Mouse (Mus musculus): ENCODE data around the gene Tfap2c. TPM values are rescaled to one million over a fixed set of nuclear protein-coding genes. Genes with fewer than 3 reads are reported as not detected.

The Tfap2c gene
- 0.13 and 0.57 TPM in 2 replicates for polyA plus RNA-seq (2015; fragmentation: Nextera tagmentation; extraction: Ambion mirVana)

GRCm38 (mm10) chr2:172549371-172550155, at the start of gene Tfap2c:
Gene Tfap2c, plus strand, starts transcription at chr2:172549593.
- peak; percentile 50; the same call in 1 of the 2 replicates for ATAC-seq (replicated peaks; ENCODE audit: insufficient number of reproducible peaks, insufficient read depth, low FRiP score, low read depth)
- Histone ChIP-seq H3K27me3 (peaks cover 99% of the 10 kb centered on the region), H3K27ac (no peak within 1 kb of the TSS), H3K36me3 (no peaks in the 10 kb centered on the region), H3K9me3 (replicated peaks) (no peaks in the 10 kb centered on the region), H3K4me1 (replicated peaks) (peaks cover 53% of the 10 kb centered on the region), H3K9ac (no peak within 1 kb of the TSS), H3K4me2 (peak within 1 kb of the TSS; percentile 69), H3K4me3 (peak within 1 kb of the TSS; percentile 42)
- 1% methylated on average over 68 of the region's 70 CpGs for WGBS

GRCm38 (mm10) chr2:172500752-172501316, 48.6 kb upstream of the Tfap2c start:
- H3K9me3 ChIP-seq (replicated peaks), result no peaks in the 10 kb centered on the region
- WGBS, result 29% methylated on average over 7 of the region's 7 CpGs
- ATAC-seq (replicated peaks; ENCODE audit: insufficient number of reproducible peaks, insufficient read depth, low FRiP score, low read depth), result no peak
- no peak overlapping the region for H3K4me3 ChIP-seq
- no peak overlapping the region for H3K4me2 ChIP-seq
- H3K27me3 ChIP-seq, result no peaks in the 10 kb centered on the region; the same call in 1 of the 2 replicates
- no peaks in the 10 kb centered on the region for H3K4me1 ChIP-seq (replicated peaks)
- H3K27ac ChIP-seq, result no peak overlapping the region
- H3K36me3 ChIP-seq, result no peaks in the 10 kb centered on the region
- no peak overlapping the region for H3K9ac ChIP-seq

GRCm38 (mm10) chr2:172501341-172501740, 48.1 kb upstream of the Tfap2c start:
- WGBS, result 6% methylated on average over 4 of the region's 4 CpGs
- no peaks in the 10 kb centered on the region for H3K36me3 ChIP-seq
- no peak for ATAC-seq (replicated peaks; ENCODE audit: insufficient number of reproducible peaks, insufficient read depth, low FRiP score, low read depth)

GRCm38 (mm10) chr2:172502168-172502567, 47.2 kb upstream of the Tfap2c start:
- H3K36me3 ChIP-seq, result no peaks in the 10 kb centered on the region
- WGBS, result 49% methylated on average over 14 of the region's 14 CpGs
- H3K9me3 ChIP-seq (replicated peaks), result no peaks in the 10 kb centered on the region
- no peak overlapping the region for H3K27ac ChIP-seq
- no peak overlapping the region for H3K4me2 ChIP-seq
- no peaks in the 10 kb centered on the region for H3K4me1 ChIP-seq (replicated peaks)
- no peak overlapping the region for H3K9ac ChIP-seq
- no peaks in the 10 kb centered on the region; the same call in 1 of the 2 replicates for H3K27me3 ChIP-seq
- ATAC-seq (replicated peaks; ENCODE audit: insufficient number of reproducible peaks, insufficient read depth, low FRiP score, low read depth), result no peak
- H3K4me3 ChIP-seq, result no peak overlapping the region

More at GRCm38 (mm10) chr2:172501341-172501740, 48.1 kb upstream of the Tfap2c start:
- Histone ChIP-seq H3K4me1 (replicated peaks) (no peaks in the 10 kb centered on the region), H3K4me3 (no peak overlapping the region), H3K27ac (no peak overlapping the region), H3K9me3 (replicated peaks) (no peaks in the 10 kb centered on the region), H3K4me2 (no peak overlapping the region), H3K9ac (no peak overlapping the region), H3K27me3 (no peaks in the 10 kb centered on the region; the same call in 1 of the 2 replicates)

GRCm38 (mm10) chr2:172506121-172506520, 43.3 kb upstream of the Tfap2c start:
- Histone ChIP-seq H3K4me2 (no peak overlapping the region), H3K9ac (no peak overlapping the region), H3K4me1 (replicated peaks) (no peaks in the 10 kb centered on the region), H3K27ac (no peak overlapping the region), H3K4me3 (no peak overlapping the region), H3K36me3 (no peaks in the 10 kb centered on the region), H3K27me3 (no peaks in the 10 kb centered on the region; the same call in 1 of the 2 replicates), H3K9me3 (replicated peaks) (no peaks in the 10 kb centered on the region)
- ATAC-seq (replicated peaks; ENCODE audit: insufficient number of reproducible peaks, insufficient read depth, low FRiP score, low read depth), result no peak
- WGBS, result 83% methylated on average over 7 of the region's 7 CpGs

- no peak for ATAC-seq (replicated peaks; ENCODE audit: insufficient number of reproducible peaks, insufficient read depth, low FRiP score, low read depth)
- H3K4me1 ChIP-seq (replicated peaks), result no peaks in the 10 kb centered on the region
- H3K4me3 ChIP-seq, result no peak overlapping the region
- H3K36me3 ChIP-seq, result no peaks in the 10 kb centered on the region
- no peak overlapping the region for H3K27ac ChIP-seq
- H3K27me3 ChIP-seq, result no peaks in the 10 kb centered on the region
- H3K9ac ChIP-seq, result no peak overlapping the region
- H3K9me3 ChIP-seq (replicated peaks), result no peaks in the 10 kb centered on the region
- no peak overlapping the region for H3K4me2 ChIP-seq
- WGBS, result 78% methylated on average over 15 of the region's 15 CpGs
Observed at GRCm38 (mm10) chr2:172510056-172510712, 39.2 kb upstream of the Tfap2c start.

GRCm38 (mm10) chr2:172510899-172511298, 38.5 kb upstream of the Tfap2c start:
- WGBS, result 52% methylated on average over 3 of the region's 3 CpGs
- ATAC-seq (replicated peaks; ENCODE audit: insufficient number of reproducible peaks, insufficient read depth, low FRiP score, low read depth), result no peak

GRCm38 (mm10) chr2:172516407-172516992, 32.9 kb upstream of the Tfap2c start:
- Histone ChIP-seq H3K4me3 (no peak overlapping the region), H3K9ac (no peak overlapping the region), H3K9me3 (replicated peaks) (no peaks in the 10 kb centered on the region), H3K36me3 (no peaks in the 10 kb centered on the region), H3K4me2 (no peak overlapping the region), H3K4me1 (replicated peaks) (no peaks in the 10 kb centered on the region), H3K27ac (no peak overlapping the region), H3K27me3 (peaks cover 10% of the 10 kb centered on the region)
- no peak for ATAC-seq (replicated peaks; ENCODE audit: insufficient number of reproducible peaks, insufficient read depth, low FRiP score, low read depth)
- 28% methylated on average over 11 of the region's 11 CpGs for WGBS

More at GRCm38 (mm10) chr2:172510899-172511298, 38.5 kb upstream of the Tfap2c start:
- no peaks in the 10 kb centered on the region for H3K9me3 ChIP-seq (replicated peaks)
- H3K27me3 ChIP-seq, result no peaks in the 10 kb centered on the region
- no peak overlapping the region for H3K4me3 ChIP-seq
- no peak overlapping the region for H3K27ac ChIP-seq
- H3K4me2 ChIP-seq, result no peak overlapping the region
- H3K9ac ChIP-seq, result no peak overlapping the region
- H3K4me1 ChIP-seq (replicated peaks), result no peaks in the 10 kb centered on the region
- H3K36me3 ChIP-seq, result no peaks in the 10 kb centered on the region

GRCm38 (mm10) chr2:172520616-172521371, 28.6 kb upstream of the Tfap2c start:
- ATAC-seq (replicated peaks; ENCODE audit: insufficient number of reproducible peaks, insufficient read depth, low FRiP score, low read depth), result no peak
- Histone ChIP-seq H3K9me3 (replicated peaks) (no peaks in the 10 kb centered on the region), H3K4me1 (replicated peaks) (no peaks in the 10 kb centered on the region), H3K36me3 (no peaks in the 10 kb centered on the region), H3K27me3 (peaks cover 10% of the 10 kb centered on the region), H3K9ac (no peak overlapping the region), H3K4me3 (no peak overlapping the region), H3K27ac (no peak overlapping the region), H3K4me2 (no peak overlapping the region)
- WGBS, result 85% methylated on average over 9 of the region's 9 CpGs

GRCm38 (mm10) chr2:172522528-172522927, 26.9 kb upstream of the Tfap2c start:
- Histone ChIP-seq H3K9me3 (replicated peaks) (no peaks in the 10 kb centered on the region), H3K4me2 (no peak overlapping the region), H3K27ac (no peak overlapping the region), H3K4me1 (replicated peaks) (no peaks in the 10 kb centered on the region), H3K4me3 (no peak overlapping the region), H3K27me3 (peaks cover 7% of the 10 kb centered on the region; the same call in 1 of the 2 replicates), H3K9ac (no peak overlapping the region), H3K36me3 (no peaks in the 10 kb centered on the region)
- WGBS, result 81% methylated on average over 12 of the region's 12 CpGs
- no peak for ATAC-seq (replicated peaks; ENCODE audit: insufficient number of reproducible peaks, insufficient read depth, low FRiP score, low read depth)
